Mouse (Mus musculus) layer of hippocampus, adult 11-12 months (tissue): ENCODE results near the gene Gas7.

ENCODE experiments used
- DNase-seq: peaks from one replicate; pipeline ENCODE4 v3.0.0; 2022; ENCODE audit warnings: low spot score

Gas7 gene

GRCm38 (mm10) chr11:67489647-67490175, 34.5 kb downstream of the Gas7 start:
- no peak for DNase-seq

- no peak for DNase-seq
Measured at GRCm38 (mm10) chr11:67496796-67497195, 41.6 kb downstream of the Gas7 start.

GRCm38 (mm10) chr11:67500115-67500514, 44.9 kb downstream of the Gas7 start:
- DNase-seq: no peak

- peak; percentile 60 for DNase-seq
Measured at GRCm38 (mm10) chr11:67501468-67502244, 46.4 kb downstream of the Gas7 start.

- no peak for DNase-seq
Measured at GRCm38 (mm10) chr11:67509219-67509876, 54.1 kb downstream of the Gas7 start.

- DNase-seq: no peak
Measured at GRCm38 (mm10) chr11:67510831-67511230, 55.6 kb downstream of the Gas7 start.

- DNase-seq: no peak
Measured at GRCm38 (mm10) chr11:67513001-67513400, 57.8 kb downstream of the Gas7 start.

GRCm38 (mm10) chr11:67514401-67514800, 59.2 kb downstream of the Gas7 start:
- DNase-seq: no peak

- DNase-seq: no peak
Measured at GRCm38 (mm10) chr11:67515020-67515911, 60.0 kb downstream of the Gas7 start.

GRCm38 (mm10) chr11:67515912-67516305, 60.7 kb downstream of the Gas7 start:
- no peak for DNase-seq

- no peak for DNase-seq
Measured at GRCm38 (mm10) chr11:67517748-67518147, 62.5 kb downstream of the Gas7 start.

GRCm38 (mm10) chr11:67518985-67519384, 63.7 kb downstream of the Gas7 start:
- DNase-seq: peak; percentile 86

GRCm38 (mm10) chr11:67522671-67523070, 67.4 kb downstream of the Gas7 start:
- no peak for DNase-seq

GRCm38 (mm10) chr11:67523806-67524205, 68.6 kb downstream of the Gas7 start:
- DNase-seq: no peak

- no peak for DNase-seq
Measured at GRCm38 (mm10) chr11:67524731-67525130, 69.5 kb downstream of the Gas7 start.

- DNase-seq: no peak
Measured at GRCm38 (mm10) chr11:67525841-67526240, 70.6 kb downstream of the Gas7 start.

- DNase-seq: peak; percentile 61
Measured at GRCm38 (mm10) chr11:67526621-67527545, 71.6 kb downstream of the Gas7 start.

- DNase-seq: no peak
Measured at GRCm38 (mm10) chr11:67531286-67531685, 76.0 kb downstream of the Gas7 start.

- no peak for DNase-seq
Measured at GRCm38 (mm10) chr11:67531926-67532565, 76.8 kb downstream of the Gas7 start.

- no peak for DNase-seq
Measured at GRCm38 (mm10) chr11:67532728-67533127, 77.5 kb downstream of the Gas7 start.

- no peak for DNase-seq
Measured at GRCm38 (mm10) chr11:67533151-67533550, 77.9 kb downstream of the Gas7 start.
